Mouse (Mus musculus): ENCODE results near the gene Garnl3. TPM values are rescaled to one million over a fixed set of nuclear protein-coding genes. Genes with fewer than 3 reads are reported as not detected.

Garnl3 gene
- total and polyA plus RNA-seq, 3 experiments, result 0.08 to 0.19 TPM; not detected in 1

- Histone ChIP-seq H3K27me3 (replicated peaks) (peaks cover 69% of the 10 kb centered on the region), H3K27ac (ENCODE audit: insufficient read depth, low read depth) (no peak overlapping the region), H3K9ac (ENCODE audit: insufficient read depth, low read depth) (no peak overlapping the region), H3K79me2 (replicated peaks; ENCODE audit: control insufficient read depth, extremely low read depth, insufficient read depth, poor library complexity, severe bottlenecking) (no peaks in the 10 kb centered on the region), H3K9me3 (replicated peaks; ENCODE audit: low read length) (no peaks in the 10 kb centered on the region), H3K36me3 (replicated peaks in 1 of 2; ENCODE audit: control insufficient read depth in 1 of 2, insufficient read depth in 1 of 2, low read length in 1 of 2) (no peaks in the 10 kb centered on the region), H3K4me2 (ENCODE audit: insufficient read depth, low read depth, poor library complexity, severe bottlenecking) (no peak overlapping the region), H3K4me3 (replicated peaks in 1 of 3; ENCODE audit: low read depth in 2 of 3, low read length in 2 of 3, poor library complexity in 1 of 3) (no peak overlapping the region), H3K4me1 (ENCODE audit: control insufficient read depth in 1 of 2, insufficient read depth in 2 of 2) (no peaks in the 10 kb centered on the region)
- no peak for DNase-seq (ENCODE audit: extremely low read depth)
- dilution Hi-C loops (cut with MboI; ENCODE audit: extremely low pct_ligation_motif_present, extremely low pct_unique_long_range_greater_than_20kb, low sequenced_read_pairs) (no loop called here), in situ Hi-C loops (cut with MboI; ENCODE audit: low pct_ligation_motif_present, low pct_unique_long_range_greater_than_20kb, low sequenced_read_pairs) (no loop called here)
- TF ChIP-seq MXI1 (IDR thresholded peaks at IDR 0.05; ENCODE audit: low read depth, low read length) (no peak), IRF4 (IDR thresholded peaks at IDR 0.05; ENCODE audit: low read depth, low read length) (no peak), TBP (conservative IDR thresholded peaks at IDR 0.05; ENCODE audit: low read depth, low read length) (no peak), MAZ (IDR thresholded peaks at IDR 0.05; ENCODE audit: low read depth, low read length) (no peak), HCFC1 (IDR thresholded peaks at IDR 0.05; ENCODE audit: low read depth, low read length) (no peak), ELF1 (IDR thresholded peaks at IDR 0.05; ENCODE audit: low read depth, low read length) (no peak), ZNF384 (IDR thresholded peaks at IDR 0.05; ENCODE audit: low read depth, low read length) (no peak), ZMIZ1 (IDR thresholded peaks at IDR 0.05; ENCODE audit: low read depth, low read length) (no peak), SIN3A (IDR thresholded peaks at IDR 0.05; ENCODE audit: low read length) (no peak), POLR2A (IDR thresholded peaks at IDR 0.05; ENCODE audit: low read depth, low read length) (no peak), E2F4 (IDR thresholded peaks at IDR 0.05; ENCODE audit: insufficient replicate concordance, low read depth, low read length) (no peak), JUND (conservative IDR thresholded peaks at IDR 0.05; ENCODE audit: low read depth, low read length) (no peak), RCOR1 (conservative IDR thresholded peaks at IDR 0.05; ENCODE audit: low read depth, low read length) (no peak)
Measured at GRCm38 (mm10) chr2:33005041-33005440, 126.4 kb downstream of the Garnl3 start.

DNA sequence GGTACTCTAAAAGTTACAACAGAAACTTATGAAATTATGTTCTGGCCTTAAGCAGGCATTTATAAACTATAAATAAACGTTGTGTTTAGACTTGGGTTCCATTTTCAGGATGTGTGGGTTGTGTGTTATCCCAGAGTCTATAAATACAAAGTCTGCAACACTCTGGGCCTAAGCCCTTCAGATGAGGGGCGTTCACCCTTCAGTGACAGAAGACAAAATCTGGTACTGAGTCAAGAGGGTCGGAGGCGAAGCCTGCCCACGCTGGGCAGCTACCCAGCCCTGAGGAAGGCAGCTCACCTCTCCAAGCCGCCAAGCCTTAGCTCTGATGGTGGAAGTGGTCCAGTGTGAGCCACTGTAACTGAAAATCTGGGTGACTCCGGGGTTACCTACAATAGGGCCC lies 129.3 kb downstream of the Garnl3 start:
- H3K4me1 ChIP-seq (ENCODE audit: control insufficient read depth in 1 of 2, insufficient read depth in 2 of 2), result no peaks in the 10 kb centered on the region
- no peak for TF ChIP-seq GABPA (IDR thresholded peaks at IDR 0.05; ENCODE audit: insufficient replicate concordance, low read depth, low read length)
- TF ChIP-seq RAD21 (IDR thresholded peaks at IDR 0.05; ENCODE audit: low read depth, low read length), result no peak
- TF ChIP-seq UBTF (IDR thresholded peaks at IDR 0.05; ENCODE audit: low read depth, low read length), result no peak
- TF ChIP-seq MYC (IDR thresholded peaks at IDR 0.05; ENCODE audit: low read depth, low read length), result no peak
- TF ChIP-seq ETS1 (conservative IDR thresholded peaks at IDR 0.05; ENCODE audit: low read depth, low read length), result no peak
- TF ChIP-seq ZMIZ1 (IDR thresholded peaks at IDR 0.05; ENCODE audit: low read depth, low read length), result no peak
- no peak for TF ChIP-seq CHD2 (IDR thresholded peaks at IDR 0.05; ENCODE audit: low read length)
- no peak for TF ChIP-seq E2F4 (IDR thresholded peaks at IDR 0.05; ENCODE audit: insufficient replicate concordance, low read depth, low read length)
- TF ChIP-seq TCF12 (IDR thresholded peaks at IDR 0.05; ENCODE audit: low read depth, low read length), result no peak
- no peak for TF ChIP-seq HCFC1 (IDR thresholded peaks at IDR 0.05; ENCODE audit: low read depth, low read length)
- TF ChIP-seq POLR2AphosphoS2 (IDR thresholded peaks at IDR 0.05; ENCODE audit: low read depth, low read length), result no peak
- no peak for TF ChIP-seq MAX (IDR thresholded peaks at IDR 0.05; ENCODE audit: low read length)
- no peaks in the 10 kb centered on the region for H3K36me3 ChIP-seq (replicated peaks in 1 of 2; ENCODE audit: control insufficient read depth in 1 of 2, insufficient read depth in 1 of 2, low read length in 1 of 2)
- H3K9ac ChIP-seq (ENCODE audit: insufficient read depth, low read depth), result no peak overlapping the region
- DNase-seq (ENCODE audit: extremely low read depth), result no peak
- H3K79me2 ChIP-seq (replicated peaks; ENCODE audit: control insufficient read depth, extremely low read depth, insufficient read depth, poor library complexity, severe bottlenecking), result no peaks in the 10 kb centered on the region
- dilution Hi-C loops (cut with MboI; ENCODE audit: extremely low pct_ligation_motif_present, extremely low pct_unique_long_range_greater_than_20kb, low sequenced_read_pairs) (no loop called here), in situ Hi-C loops (cut with MboI; ENCODE audit: low pct_ligation_motif_present, low pct_unique_long_range_greater_than_20kb, low sequenced_read_pairs) (no loop called here)
- peaks cover 70% of the 10 kb centered on the region for H3K27me3 ChIP-seq (replicated peaks)
- no peak overlapping the region for H3K27ac ChIP-seq (ENCODE audit: insufficient read depth, low read depth)
- H3K9me3 ChIP-seq (replicated peaks; ENCODE audit: low read length), result no peaks in the 10 kb centered on the region
- H3K4me3 ChIP-seq (replicated peaks in 1 of 3; ENCODE audit: low read depth in 2 of 3, low read length in 2 of 3, poor library complexity in 1 of 3), result no peak overlapping the region
- H3K4me2 ChIP-seq (ENCODE audit: insufficient read depth, low read depth, poor library complexity, severe bottlenecking), result no peak overlapping the region

Data from CH12.LX (cell line).